Mouse (Mus musculus): ENCODE data around the gene Tas2r104. TPM values are rescaled to one million over a fixed set of nuclear protein-coding genes. Genes with fewer than 3 reads are reported as not detected.

Tas2r104 gene
- not detected in 2 replicates for polyA plus RNA-seq (2016; fragmentation: Nextera tagmentation; extraction: Ambion mirVana)

DNA sequence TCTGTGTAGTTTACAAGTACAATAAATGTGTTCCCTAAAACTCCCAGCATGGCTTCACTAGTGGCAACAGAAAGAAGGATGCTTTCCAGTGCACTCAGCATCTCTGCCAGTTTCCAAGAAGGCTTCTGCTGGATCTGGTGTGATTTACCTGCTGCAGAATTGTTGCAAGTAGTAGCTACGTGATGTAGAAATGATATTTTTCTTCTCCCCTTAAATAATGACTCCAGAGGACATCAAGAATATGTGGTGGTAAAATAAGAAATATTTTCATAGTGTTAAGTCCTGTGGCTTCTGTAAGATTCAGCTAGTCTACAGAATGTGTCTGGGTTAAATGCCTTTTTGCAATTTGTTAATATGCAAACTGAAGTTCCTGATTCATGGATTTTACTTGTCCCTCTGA, at the start of gene Tas2r104:
Gene Tas2r104, minus strand, starts transcription at position 101 of the 400 bp plus-strand sequence.
- DNase-seq (ENCODE audit: low spot score), result no peak
- WGBS, result 91% methylated on average over 1 of the region's 1 CpGs
- H3K9me3 ChIP-seq (replicated peaks), result no peaks in the 10 kb centered on the region; the same call in 1 of the 2 replicates
- H3K27me3 ChIP-seq (ENCODE audit: low read depth, poor library complexity, severe bottlenecking), result no peaks in the 10 kb centered on the region
- no peaks in the 10 kb centered on the region for H3K36me3 ChIP-seq
- H3K4me1 ChIP-seq, result no peaks in the 10 kb centered on the region
- no peak within 1 kb of the TSS for H3K4me3 ChIP-seq
- H3K27ac ChIP-seq (replicated peaks), result no peak within 1 kb of the TSS

DNA sequence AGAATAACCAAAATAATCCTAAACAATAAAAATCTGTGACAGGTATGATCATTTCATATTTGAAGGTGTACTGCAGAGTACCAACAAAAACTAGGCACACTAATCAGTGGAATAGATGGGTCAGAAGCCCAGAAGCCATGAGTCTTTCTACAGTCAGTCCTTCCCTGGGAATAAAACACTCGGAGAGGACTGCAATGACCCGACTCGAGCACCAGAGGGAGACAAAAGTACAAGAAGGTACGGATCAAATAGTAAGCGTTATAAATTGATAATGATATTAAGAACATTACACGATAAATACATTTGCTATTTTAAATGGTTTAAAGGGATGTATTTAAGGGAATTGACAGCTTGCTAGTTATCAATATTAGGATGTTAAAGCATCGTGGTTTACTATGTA, 27.3 kb upstream of the Tas2r104 start:
- 43% methylated on average over 7 of the region's 7 CpGs for WGBS
- Histone ChIP-seq H3K4me1 (no peaks in the 10 kb centered on the region), H3K27me3 (ENCODE audit: low read depth, poor library complexity, severe bottlenecking) (no peaks in the 10 kb centered on the region), H3K9me3 (replicated peaks) (peaks cover 18% of the 10 kb centered on the region), H3K4me3 (no peak overlapping the region), H3K27ac (replicated peaks) (no peak overlapping the region), H3K36me3 (no peaks in the 10 kb centered on the region)
- DNase-seq (ENCODE audit: low spot score), result no peak

DNA sequence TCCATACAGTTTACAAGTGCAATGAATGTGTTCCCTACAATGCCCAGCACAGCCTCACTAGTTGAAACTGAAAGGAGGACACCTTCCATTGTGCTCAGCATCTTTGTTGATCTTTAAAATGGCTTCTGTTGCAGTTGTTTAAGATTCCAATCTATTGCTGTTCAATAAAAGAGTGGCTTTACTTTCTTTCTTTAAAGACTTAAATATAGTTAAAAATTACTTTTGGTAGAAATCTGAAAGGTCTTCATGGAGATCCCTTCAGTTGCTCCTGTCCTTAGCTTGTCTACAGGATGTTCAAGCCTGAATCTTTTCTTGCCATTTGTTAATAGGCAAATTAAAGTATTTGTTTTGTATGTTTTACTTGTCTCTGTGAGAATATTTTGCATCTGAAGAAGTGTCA, 4.4 kb upstream of the Tas2r104 start, which contains the start of gene Tas2r114:
Gene Tas2r114, minus strand, starts transcription at position 101 of the 400 bp plus-strand sequence.
- H3K9me3 ChIP-seq (replicated peaks), result peaks cover 22% of the 10 kb centered on the region
- no peaks in the 10 kb centered on the region for H3K4me1 ChIP-seq
- H3K4me3 ChIP-seq, result no peak within 1 kb of the TSS
- no peak within 1 kb of the TSS for H3K27ac ChIP-seq (replicated peaks)
- no peaks in the 10 kb centered on the region for H3K36me3 ChIP-seq
- H3K27me3 ChIP-seq (ENCODE audit: low read depth, poor library complexity, severe bottlenecking), result no peaks in the 10 kb centered on the region
- DNase-seq (ENCODE audit: low spot score), result no peak

DNA sequence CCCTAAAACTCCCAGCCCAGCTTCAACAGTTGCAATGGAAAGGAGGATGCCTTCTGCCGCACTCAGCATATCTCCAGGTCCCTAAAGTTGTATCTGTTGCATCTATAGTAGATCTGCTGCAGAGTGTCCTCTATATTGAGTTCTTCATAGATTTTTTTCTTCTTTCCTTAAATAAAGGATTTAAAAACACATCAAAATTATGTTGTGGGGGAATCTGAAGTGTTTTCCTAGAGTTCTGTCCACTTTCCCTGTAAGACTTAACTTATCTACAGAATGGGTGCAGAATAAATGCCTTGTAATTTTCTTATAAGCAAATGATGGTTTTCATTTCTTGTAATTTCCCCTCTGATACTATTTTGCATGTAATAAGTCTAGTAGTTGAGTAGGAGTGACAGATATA, 1.9 kb upstream of the Tas2r104 start, which contains the start of gene Tas2r105:
Gene Tas2r105, minus strand, starts transcription at position 101 of the 400 bp plus-strand sequence.
- 84% methylated on average over 1 of the region's 1 CpGs for WGBS
- H3K4me1 ChIP-seq, result no peaks in the 10 kb centered on the region
- H3K27me3 ChIP-seq (ENCODE audit: low read depth, poor library complexity, severe bottlenecking), result no peaks in the 10 kb centered on the region
- H3K36me3 ChIP-seq, result no peaks in the 10 kb centered on the region
- DNase-seq (ENCODE audit: low spot score), result no peak
- H3K9me3 ChIP-seq (replicated peaks), result peaks cover 7% of the 10 kb centered on the region; the same call in 1 of the 2 replicates
- no peak within 1 kb of the TSS for H3K4me3 ChIP-seq
- no peak within 1 kb of the TSS for H3K27ac ChIP-seq (replicated peaks)

DNA sequence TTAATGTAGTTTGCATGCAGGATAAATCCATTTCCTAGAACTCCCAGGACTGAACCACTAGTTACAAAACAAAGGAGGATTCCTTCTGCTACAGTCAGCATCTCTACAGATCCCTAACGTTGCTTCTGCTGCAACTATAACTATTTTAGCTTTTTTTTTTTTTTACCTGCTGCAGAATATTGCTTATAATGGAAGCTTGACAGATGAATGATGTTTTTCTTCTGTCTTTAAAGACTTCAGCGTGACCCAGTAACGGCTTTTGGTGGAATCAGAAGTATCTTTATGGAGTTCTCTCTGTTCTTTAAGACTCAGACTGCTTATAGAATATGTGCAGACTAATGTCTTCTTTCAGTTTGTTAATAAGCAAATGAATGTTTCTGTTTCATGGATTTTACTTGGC, 6.8 kb downstream of the Tas2r104 start, which contains the start of gene Tas2r106:
Gene Tas2r106, minus strand, starts transcription at position 101 of the 400 bp plus-strand sequence.
- H3K4me3 ChIP-seq, result no peak within 1 kb of the TSS
- no peaks in the 10 kb centered on the region for H3K27me3 ChIP-seq (ENCODE audit: low read depth, poor library complexity, severe bottlenecking)
- WGBS, result 79% methylated on average over 3 of the region's 3 CpGs
- H3K27ac ChIP-seq (replicated peaks), result no peak within 1 kb of the TSS
- 0 out of 2 replicates have a peak, but pooled peaks cover 5% of the 10 kb centered on the region for H3K9me3 ChIP-seq (replicated peaks)
- DNase-seq (ENCODE audit: low spot score), result no peak
- H3K36me3 ChIP-seq, result no peaks in the 10 kb centered on the region
- no peaks in the 10 kb centered on the region for H3K4me1 ChIP-seq

DNA sequence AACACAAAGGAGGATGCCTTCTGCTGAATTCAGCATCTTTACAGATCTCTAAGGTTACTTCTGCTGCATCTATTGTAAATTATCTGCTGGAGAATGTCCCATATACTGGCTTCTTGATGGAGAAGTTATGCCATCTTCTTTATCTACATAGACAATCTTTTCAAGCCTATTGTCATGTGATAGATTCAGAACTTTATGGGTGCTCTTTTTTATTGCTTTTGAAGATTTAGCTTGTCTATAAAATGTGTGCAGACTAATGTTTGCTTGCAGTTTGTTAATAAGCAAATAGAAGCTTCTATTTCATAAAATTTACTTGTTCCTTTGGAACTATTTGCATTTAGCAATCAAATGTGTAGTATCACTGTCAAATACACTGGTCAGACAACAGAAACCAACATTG, 25.5 kb downstream of the Tas2r104 start, which contains the start of gene Tas2r107:
Gene Tas2r107, minus strand, starts transcription at position 101 of the 400 bp plus-strand sequence.
- Histone ChIP-seq H3K4me1 (no peaks in the 10 kb centered on the region), H3K4me3 (no peak within 1 kb of the TSS), H3K27ac (replicated peaks) (no peak within 1 kb of the TSS), H3K27me3 (ENCODE audit: low read depth, poor library complexity, severe bottlenecking) (no peaks in the 10 kb centered on the region), H3K9me3 (replicated peaks) (peaks cover 22% of the 10 kb centered on the region), H3K36me3 (no peaks in the 10 kb centered on the region)
- DNase-seq (ENCODE audit: low spot score), result no peak

Other genes starting within 250 kb of the Tas2r104 start
- not detected in 2 replicates for gene 5430401F13Rik, start 199.3 kb downstream of the Tas2r104 start, polyA plus RNA-seq (2016; fragmentation: Nextera tagmentation; extraction: Ambion mirVana)
- not detected in 2 replicates for gene Gm6619, start 199.3 kb downstream of the Tas2r104 start, polyA plus RNA-seq (2016; fragmentation: Nextera tagmentation; extraction: Ambion mirVana)
- gene Tas2r130, start 54.8 kb downstream of the Tas2r104 start, polyA plus RNA-seq (2016; fragmentation: Nextera tagmentation; extraction: Ambion mirVana), result not detected in 2 replicates
- not detected in 2 replicates for gene Tas2r107, start 25.6 kb downstream of the Tas2r104 start, polyA plus RNA-seq (2016; fragmentation: Nextera tagmentation; extraction: Ambion mirVana)
- not detected in 2 replicates for gene Tas2r106, start 6.9 kb downstream of the Tas2r104 start, polyA plus RNA-seq (2016; fragmentation: Nextera tagmentation; extraction: Ambion mirVana)
- not detected in 2 replicates for gene Tas2r105, start 1.8 kb upstream of the Tas2r104 start, polyA plus RNA-seq (2016; fragmentation: Nextera tagmentation; extraction: Ambion mirVana)
- gene Tas2r114, start 4.3 kb upstream of the Tas2r104 start, polyA plus RNA-seq (2016; fragmentation: Nextera tagmentation; extraction: Ambion mirVana), result not detected in 2 replicates

Measured in midbrain, embryonic 10.5 days (tissue).